Mouse (Mus musculus) neural tube, embryonic 11.5 days (tissue): ENCODE data around the gene Myo18a. TPM values are rescaled to one million over a fixed set of nuclear protein-coding genes. Genes with fewer than 3 reads are reported as not detected.

Source experiments
- ATAC-seq: fragments of 200-750 bp; cut with Nextera tagmentation; 2 replicates; pipeline ENCODE4 v1.8.0; 2017; ENCODE audit warnings: moderate number of reproducible peaks, mild to moderate bottlenecking, moderate TSS enrichment, moderate library complexity; ENCODE audit not compliant: insufficient read depth, low FRiP score, low TSS enrichment
- DNase-seq: peaks from one replicate; pipeline ENCODE4 v3.0.0-alpha.2; 2015; ENCODE audit warnings: low spot score
- H3K27ac ChIP-seq: fragments of 300-500 bp; sonication (generic); 2 replicates; pipeline ENCODE4 v1.5.1; 2014; ENCODE audit warnings: low read depth, mild to moderate bottlenecking, low read length
- H3K27me3 ChIP-seq: fragments of 300-500 bp; sonication (generic); 2 replicates; pipeline ENCODE4 v1.6.1; 2014; ENCODE audit warnings: mild to moderate bottlenecking, low read length, mixed read lengths; ENCODE audit not compliant: control insufficient read depth, insufficient read depth
- H3K36me3 ChIP-seq: fragments of 300-500 bp; sonication (generic); 2 replicates; pipeline ENCODE4 v1.6.1; 2014; ENCODE audit warnings: mild to moderate bottlenecking, low read length, moderate library complexity, mixed read lengths; ENCODE audit not compliant: control insufficient read depth, insufficient read depth
- H3K4me1 ChIP-seq: fragments of 300-500 bp; sonication (generic); 2 replicates; pipeline ENCODE4 v1.6.1; 2014; ENCODE audit warnings: low read length, mixed read lengths; ENCODE audit not compliant: control insufficient read depth, insufficient read depth
- H3K4me2 ChIP-seq: fragments of 300-500 bp; sonication (generic); 2 replicates; pipeline ENCODE4 v1.6.1; 2014; ENCODE audit warnings: low read depth, mild to moderate bottlenecking, moderate library complexity
- H3K4me3 ChIP-seq: fragments of 300-500 bp; sonication (generic); 2 replicates; pipeline ENCODE4 v1.5.1; 2014; ENCODE audit warnings: low read depth, low read length
- H3K9ac ChIP-seq: fragments of 300-500 bp; sonication (generic); 2 replicates; pipeline ENCODE4 v1.6.1; 2014; ENCODE audit warnings: mild to moderate bottlenecking, low read length
- H3K9me3 ChIP-seq: fragments of 300-500 bp; sonication (generic); 2 replicates; pipeline ENCODE4 v1.6.1; 2016; ENCODE audit warnings: low read length; ENCODE audit not compliant: control insufficient read depth
- WGBS: fragments of 180-500 bp; shearing (Covaris S2); extraction: QIAGEN DNeasy Blood & Tissue Kit; methylation state at CpG from one replicate; pipeline ENCODE4 v1.1.7; 2014; 5-methylcytosine and 5-hydroxymethylcytosine counted together
- polyA plus RNA-seq: library from polyadenylated mRNA; unstranded; fragments of >200 nt; fragmentation: Nextera tagmentation; extraction: Ambion mirVana; gene quantifications from 2 replicates; pipeline ENCODE4 v1.2.1, GENCODE M21; 2014

The Myo18a gene
- polyA plus RNA-seq, 1 experiment from 2014 or later: 31.3 TPM

DNA sequence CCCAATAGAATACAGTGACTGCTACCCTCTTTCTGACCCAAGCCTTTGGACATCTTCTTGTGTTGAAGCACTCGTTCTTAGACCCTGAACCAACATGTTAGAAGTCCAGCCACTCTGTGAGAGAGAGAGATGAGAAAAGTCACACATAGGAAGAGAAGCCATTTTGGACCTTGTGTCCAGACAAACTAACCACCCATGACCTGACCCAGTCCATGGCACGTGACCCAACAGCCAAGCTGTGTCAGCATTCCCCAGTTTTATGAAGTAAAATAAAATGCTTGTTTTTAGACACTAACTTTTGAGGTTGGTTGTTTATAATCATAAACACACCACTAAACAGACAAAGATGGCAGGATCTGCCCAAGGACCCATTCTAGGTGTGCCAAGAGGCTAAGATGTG lies 131.9 kb downstream of the Myo18a start:
- Histone ChIP-seq H3K36me3 (no peaks in the 10 kb centered on the region), H3K9ac (no peak overlapping the region), H3K27ac (no peak overlapping the region), H3K4me3 (no peak overlapping the region), H3K27me3 (peaks cover 26% of the 10 kb centered on the region), H3K4me2 (no peak overlapping the region), H3K9me3 (no peaks in the 10 kb centered on the region), H3K4me1 (peaks cover 22% of the 10 kb centered on the region)
- ATAC-seq: no peak
- DNase-seq: no peak
- 89% methylated on average over 2 of the region's 2 CpGs for WGBS

DNA sequence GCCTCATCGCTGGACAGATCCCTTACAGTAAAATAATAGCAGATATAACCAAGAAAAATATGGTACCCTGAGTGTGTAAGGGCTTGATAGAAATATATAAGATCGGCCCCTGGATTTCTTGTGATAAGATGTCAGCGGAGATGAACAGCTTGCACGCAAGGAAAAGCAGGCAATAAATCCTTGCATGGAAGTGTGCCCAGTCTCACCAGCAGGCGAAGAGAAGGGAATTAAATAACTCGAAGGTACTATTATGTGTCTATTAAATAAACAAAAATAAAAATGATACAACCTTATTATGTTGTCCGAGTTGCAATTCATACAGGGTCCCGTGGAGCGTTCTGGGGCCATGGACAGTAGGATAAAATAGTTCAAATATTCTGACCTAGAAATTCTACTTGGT lies 133.0 kb downstream of the Myo18a start:
- no peaks in the 10 kb centered on the region for H3K9me3 ChIP-seq
- ATAC-seq (no peak), DNase-seq (no peak)
- H3K9ac ChIP-seq: no peak overlapping the region
- H3K4me1 ChIP-seq: peaks cover 20% of the 10 kb centered on the region
- WGBS: 80% methylated on average over 9 of the region's 9 CpGs
- H3K4me3 ChIP-seq: no peak overlapping the region
- no peak overlapping the region for H3K27ac ChIP-seq
- H3K4me2 ChIP-seq: no peak overlapping the region
- H3K36me3 ChIP-seq: no peaks in the 10 kb centered on the region
- peaks cover 17% of the 10 kb centered on the region for H3K27me3 ChIP-seq

DNA sequence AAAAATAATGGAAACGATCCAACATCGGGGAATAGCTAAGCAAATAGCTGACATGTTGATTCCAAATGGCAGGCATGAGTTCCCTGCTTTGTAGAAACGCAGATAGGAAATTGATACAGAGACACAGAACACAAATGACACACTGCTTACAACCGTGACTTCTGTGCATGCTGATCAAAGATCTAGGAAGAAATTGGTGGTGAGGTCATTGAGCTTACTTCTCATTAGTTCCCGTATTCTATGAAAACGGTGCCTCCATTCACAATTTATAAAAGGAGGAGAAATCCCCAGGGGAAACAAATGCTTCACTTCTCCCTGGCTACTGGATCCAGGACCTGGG lies 133.4 kb downstream of the Myo18a start:
- Histone ChIP-seq H3K36me3 (no peaks in the 10 kb centered on the region), H3K27me3 (peaks cover 16% of the 10 kb centered on the region), H3K4me2 (no peak overlapping the region), H3K9ac (no peak overlapping the region), H3K4me3 (no peak overlapping the region), H3K27ac (no peak overlapping the region), H3K4me1 (peaks cover 21% of the 10 kb centered on the region), H3K9me3 (no peaks in the 10 kb centered on the region)
- ATAC-seq (no peak), DNase-seq (no peak)
- WGBS: 53% methylated on average over 6 of the region's 6 CpGs

DNA sequence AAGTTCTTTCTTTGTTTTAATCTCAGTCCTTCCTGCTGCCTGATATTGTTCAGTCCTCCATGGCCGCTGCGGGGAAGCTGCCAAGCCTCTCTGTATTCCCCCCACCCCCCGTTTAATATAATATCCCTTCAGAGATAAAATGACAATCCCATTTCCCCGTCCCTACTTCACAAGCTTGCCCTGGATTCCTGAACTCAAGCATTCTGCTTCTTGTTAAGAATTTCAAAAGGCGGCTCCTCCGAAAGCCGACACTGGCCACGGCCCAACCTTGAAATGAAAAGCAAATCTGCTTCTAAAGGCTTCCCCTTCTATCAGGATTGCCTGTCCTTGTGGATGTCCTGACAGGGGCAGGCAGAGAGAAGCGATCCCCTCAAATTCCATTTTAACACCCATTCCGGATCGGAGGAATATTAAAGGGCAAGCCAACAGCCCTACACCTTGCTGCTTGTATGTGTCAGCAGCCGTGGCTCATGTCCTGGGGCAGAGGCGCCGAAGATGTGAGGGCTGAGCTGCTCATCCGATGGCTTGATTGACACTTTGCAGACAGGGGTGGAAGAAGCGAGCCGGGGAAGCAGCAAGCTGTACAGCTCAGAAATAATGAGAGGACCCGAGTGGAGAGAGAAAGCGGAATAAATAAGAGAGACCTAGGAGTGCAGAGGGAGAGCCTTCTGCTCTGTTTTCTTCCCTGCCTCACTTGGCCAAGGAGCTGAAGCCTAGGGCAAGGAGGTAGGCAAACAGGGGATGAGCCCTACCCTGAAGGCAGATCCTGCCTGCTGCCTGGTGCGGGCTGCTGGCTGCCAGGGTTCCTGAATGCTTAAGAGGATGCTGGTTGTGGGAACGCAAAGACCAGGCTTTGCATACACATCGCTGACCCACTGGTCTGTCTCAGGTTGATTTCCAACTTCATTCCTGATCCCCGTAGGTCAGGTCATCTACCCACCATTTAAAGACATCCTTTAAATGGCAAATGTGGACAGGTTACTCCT lies 134.1 kb downstream of the Myo18a start:
- H3K4me1 ChIP-seq: peaks cover 21% of the 10 kb centered on the region
- no peak overlapping the region for H3K4me2 ChIP-seq
- H3K9ac ChIP-seq: no peak overlapping the region
- no peak overlapping the region for H3K4me3 ChIP-seq
- WGBS: 28% methylated on average over 23 of the region's 23 CpGs
- H3K27me3 ChIP-seq: peaks cover 15% of the 10 kb centered on the region
- no peak overlapping the region for H3K27ac ChIP-seq
- no peaks in the 10 kb centered on the region for H3K36me3 ChIP-seq
- H3K9me3 ChIP-seq: no peaks in the 10 kb centered on the region
- peak; percentile 33 for DNase-seq
- ATAC-seq: no peak

DNA sequence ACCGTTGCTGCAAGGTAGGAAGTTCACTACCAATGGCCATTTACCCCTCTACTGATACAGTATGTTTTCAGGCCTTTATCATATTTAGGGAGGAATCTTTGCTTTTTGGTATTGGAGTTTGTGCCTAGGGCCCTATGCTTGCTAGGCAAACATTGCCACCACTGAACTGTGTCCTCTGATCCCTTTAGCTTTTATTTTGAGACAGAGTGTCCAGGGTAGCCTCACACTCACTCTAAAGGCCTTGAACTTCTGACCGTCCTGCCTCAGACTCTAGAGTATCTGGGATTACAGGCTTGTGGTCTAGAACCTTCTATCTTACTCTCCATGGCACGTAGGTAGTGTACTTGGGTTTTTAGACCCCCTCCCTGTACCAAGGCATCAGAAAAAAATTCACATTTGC lies 137.1 kb downstream of the Myo18a start:
- Histone ChIP-seq H3K36me3 (no peaks in the 10 kb centered on the region), H3K27ac (no peak overlapping the region), H3K27me3 (peaks cover 14% of the 10 kb centered on the region), H3K9me3 (no peaks in the 10 kb centered on the region), H3K4me1 (peaks cover 7% of the 10 kb centered on the region; the same call in 1 of the 2 replicates), H3K4me3 (no peak overlapping the region), H3K9ac (no peak overlapping the region), H3K4me2 (no peak overlapping the region)
- DNase-seq (no peak), ATAC-seq (no peak)
- 95% methylated on average over 3 of the region's 3 CpGs for WGBS

DNA sequence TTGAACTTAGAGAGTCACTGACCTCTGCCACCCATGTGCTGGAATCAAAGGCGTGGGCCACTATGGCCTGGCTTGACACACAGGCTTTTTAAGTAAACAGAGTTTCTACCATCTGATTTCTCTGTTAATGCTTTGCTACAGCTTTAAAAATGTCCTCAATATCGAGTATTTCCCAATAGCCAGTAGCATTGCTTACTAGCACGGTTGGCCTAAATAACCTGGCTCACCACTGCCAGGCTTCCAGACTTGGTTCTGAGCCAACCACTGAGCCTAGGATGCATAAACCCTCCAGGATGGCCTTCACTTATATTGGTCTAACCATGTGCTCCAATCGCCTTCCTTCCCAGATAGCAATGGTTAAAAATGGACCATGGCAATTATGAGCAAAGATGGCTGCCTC lies 137.7 kb downstream of the Myo18a start:
- DNase-seq (no peak), ATAC-seq (no peak)
- H3K4me3 ChIP-seq: no peak overlapping the region
- H3K36me3 ChIP-seq: no peaks in the 10 kb centered on the region
- peaks cover 14% of the 10 kb centered on the region for H3K27me3 ChIP-seq
- no peaks in the 10 kb centered on the region for H3K9me3 ChIP-seq
- peaks cover 7% of the 10 kb centered on the region; the same call in 1 of the 2 replicates for H3K4me1 ChIP-seq
- H3K4me2 ChIP-seq: no peak overlapping the region
- 90% methylated on average over 4 of the region's 4 CpGs for WGBS
- no peak overlapping the region for H3K9ac ChIP-seq
- H3K27ac ChIP-seq: no peak overlapping the region

DNA sequence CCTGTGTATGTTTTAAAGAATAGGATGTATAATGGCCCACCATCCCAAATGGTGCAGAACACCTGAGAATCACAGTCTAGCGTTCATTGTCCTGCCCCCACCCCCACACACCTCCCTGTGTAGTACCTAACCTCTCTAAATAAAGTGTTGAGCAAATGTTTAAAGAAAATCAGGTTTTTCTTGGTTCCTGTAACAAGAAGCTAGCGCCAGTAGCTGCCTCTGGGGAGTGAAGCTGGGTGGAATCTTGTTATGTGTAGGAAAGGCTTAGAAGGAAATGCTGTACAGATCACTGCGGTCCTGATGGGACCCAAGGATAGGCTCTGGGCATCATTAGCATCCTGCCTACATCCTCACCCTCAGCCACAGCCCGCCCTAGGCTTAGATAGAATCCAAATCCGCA lies 138.3 kb downstream of the Myo18a start:
- DNase-seq (no peak), ATAC-seq (no peak)
- Histone ChIP-seq H3K27ac (no peak overlapping the region), H3K4me2 (no peak overlapping the region), H3K4me3 (no peak overlapping the region), H3K9me3 (no peaks in the 10 kb centered on the region), H3K36me3 (no peaks in the 10 kb centered on the region), H3K27me3 (peaks cover 11% of the 10 kb centered on the region), H3K9ac (no peak overlapping the region), H3K4me1 (peaks cover 7% of the 10 kb centered on the region; the same call in 1 of the 2 replicates)
- WGBS: 64% methylated on average over 5 of the region's 5 CpGs

DNA sequence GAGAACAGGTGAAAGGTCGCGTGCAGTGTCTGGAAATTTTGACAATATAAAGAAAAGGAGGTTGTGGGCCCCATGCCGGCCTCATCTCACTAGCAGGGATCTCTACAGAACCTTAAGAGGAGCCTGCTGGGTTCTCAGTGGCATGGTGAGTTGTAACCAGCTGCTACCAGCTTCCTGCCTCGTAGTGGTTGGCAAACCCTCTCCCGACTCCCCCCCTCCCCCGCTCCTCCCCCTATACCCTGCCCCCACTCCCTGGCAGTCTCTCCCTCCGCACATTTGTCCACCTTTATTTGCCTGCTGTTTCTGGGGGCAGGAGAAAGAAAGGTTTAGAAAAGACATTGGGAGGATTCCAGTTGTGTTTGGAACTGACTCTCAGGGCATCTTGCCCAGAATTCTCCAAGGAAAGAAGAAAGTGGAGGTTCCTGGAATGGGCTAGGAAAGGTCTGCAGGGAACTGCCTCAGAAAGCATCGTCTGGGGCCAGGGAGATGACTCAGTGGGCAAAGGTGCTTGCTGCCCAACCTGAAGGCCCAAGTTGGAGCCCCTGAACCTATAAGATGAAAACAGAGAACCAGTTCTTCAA lies 138.8 kb downstream of the Myo18a start:
- Histone ChIP-seq H3K4me1 (peaks cover 10% of the 10 kb centered on the region; the same call in 1 of the 2 replicates), H3K36me3 (no peaks in the 10 kb centered on the region), H3K9ac (no peak overlapping the region), H3K4me2 (no peak overlapping the region), H3K27ac (no peak overlapping the region), H3K4me3 (no peak overlapping the region), H3K27me3 (peaks cover 9% of the 10 kb centered on the region), H3K9me3 (no peaks in the 10 kb centered on the region)
- no peak for DNase-seq
- WGBS: 47% methylated on average over 8 of the region's 8 CpGs
- ATAC-seq: no peak

DNA sequence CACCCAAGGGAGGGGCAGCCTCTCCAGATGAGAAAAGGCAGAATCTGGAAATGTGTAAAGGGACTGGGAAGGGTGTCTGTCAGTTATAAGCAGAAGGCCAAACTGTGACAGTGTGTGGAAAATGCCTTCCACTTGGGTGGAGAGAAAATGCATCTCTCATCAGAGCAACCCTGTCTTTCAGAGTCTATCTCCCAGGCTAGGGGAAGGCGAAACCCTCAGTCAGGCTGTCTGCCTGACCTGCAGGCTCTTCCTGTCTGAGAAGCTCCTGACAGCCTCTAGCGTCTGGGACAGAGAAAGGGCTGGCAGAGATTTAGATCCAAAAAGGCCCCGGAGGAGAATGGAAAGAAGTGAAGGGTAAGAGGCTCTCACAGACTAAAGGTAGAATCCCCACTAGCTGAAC lies 140.7 kb downstream of the Myo18a start:
- peaks cover 8% of the 10 kb centered on the region; the same call in 1 of the 2 replicates for H3K27me3 ChIP-seq
- DNase-seq (no peak), ATAC-seq (no peak)
- H3K36me3 ChIP-seq: no peaks in the 10 kb centered on the region
- no peak overlapping the region for H3K4me2 ChIP-seq
- 46% methylated on average over 3 of the region's 3 CpGs for WGBS
- peaks cover 10% of the 10 kb centered on the region; the same call in 1 of the 2 replicates for H3K4me1 ChIP-seq
- H3K9me3 ChIP-seq: no peaks in the 10 kb centered on the region
- H3K4me3 ChIP-seq: no peak overlapping the region
- no peak overlapping the region for H3K9ac ChIP-seq
- no peak overlapping the region for H3K27ac ChIP-seq
